Mouse (Mus musculus) bone marrow, adult 2 months (tissue): Measurements from ENCODE around the gene Rab17.

ENCODE experiments used
- CTCF ChIP-seq: fragments of 200-500 bp; IDR thresholded peaks from 2 replicates; pipeline ENCODE4 v1.5.1; 2011; ENCODE audit warnings: low read length, control low read depth; ENCODE audit not compliant: control insufficient read depth, insufficient read depth
- POLR2A ChIP-seq: fragments of 200-500 bp; IDR thresholded peaks from 2 replicates; pipeline ENCODE4 v1.6.1; 2011; ENCODE audit warnings: low read depth, mild to moderate bottlenecking, control low read depth, low read length, borderline replicate concordance; ENCODE audit not compliant: control insufficient read depth

GRCm38 (mm10) chr1:91003522-91004253 lies 34.2 kb upstream of the Rab17 start:
- TF ChIP-seq CTCF (no peak), POLR2A (no peak)
